ENCODE assay signal across 41 mouse cellular contexts in the genomic region with DNA sequence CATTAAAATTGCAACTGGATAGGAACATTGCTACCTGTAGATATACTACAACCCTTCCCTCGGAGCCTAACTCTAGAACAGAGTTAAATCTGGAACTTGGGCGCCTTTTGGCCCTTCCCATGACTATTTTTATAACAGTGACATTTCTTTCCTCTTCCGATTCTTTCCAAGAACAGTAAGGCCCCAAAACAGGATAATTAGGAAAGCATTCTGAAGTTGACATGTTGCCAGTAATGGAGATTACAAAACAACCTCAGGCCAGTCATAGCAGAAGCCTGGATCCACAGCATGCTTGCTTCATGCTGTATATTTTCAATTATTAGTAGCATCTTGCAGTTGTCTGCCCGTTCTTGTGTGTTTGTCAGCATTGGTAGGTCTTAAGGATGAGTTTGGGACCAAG. TPM values are rescaled to one million over a fixed set of nuclear protein-coding genes. Genes with fewer than 3 reads are reported as not detected.
"Had no signal": no experiment of that assay in that cellular context is flagged by ENCODE, and none has a peak within 500 bp of the region (broad histone marks: within the 10 kb centered on the region; RNA-seq: fewer than 3 reads in every experiment).

No protein-coding gene starts in this region.

- H3K4me2 ChIP-seq: heart, embryonic 12.5 days; hindbrain, embryonic 13.5 days; hindbrain, embryonic 15.5 days; kidney, embryonic 15.5 days; limb, embryonic 13.5 days; limb, embryonic 15.5 days had no signal

- H3K4me1 ChIP-seq: heart, embryonic 12.5 days had no signal

- H3K9me3 ChIP-seq: heart, embryonic 10.5 days; heart, embryonic 12.5 days; hindbrain, embryonic 13.5 days; hindbrain, embryonic 15.5 days; kidney, embryonic 15.5 days; limb, embryonic 13.5 days; limb, embryonic 15.5 days had no signal

- H3K36me3 ChIP-seq: heart, embryonic 10.5 days; heart, embryonic 12.5 days; hindbrain, embryonic 13.5 days; hindbrain, embryonic 15.5 days; kidney, embryonic 15.5 days; limb, embryonic 13.5 days; limb, embryonic 15.5 days had no signal

- ATAC-seq: hindbrain, postnatal 0 days; intestine, embryonic 16.5 days had no signal

- H3K4me3 ChIP-seq: heart, embryonic 10.5 days; heart, embryonic 12.5 days; hindbrain, embryonic 13.5 days; hindbrain, embryonic 15.5 days; kidney, embryonic 15.5 days; limb, embryonic 13.5 days; limb, embryonic 15.5 days had no signal

- H3K9ac ChIP-seq: heart, embryonic 12.5 days; hindbrain, embryonic 13.5 days; hindbrain, embryonic 15.5 days; kidney, embryonic 15.5 days; limb, embryonic 13.5 days; limb, embryonic 15.5 days had no signal

- DNase-seq: gastrocnemius, postnatal 25 days; heart, adult 18-20 months; heart, postnatal 10 days; kidney, adult 11 months; kidney, adult 2 months; kidney, adult 9 months; kidney, postnatal 14 days; kidney, postnatal 36 days; layer of hippocampus, adult 9-11 months; layer of hippocampus, postnatal 36 days; left cerebral cortex, postnatal 4 days had no signal

- H3K27ac ChIP-seq: heart, embryonic 10.5 days; hindbrain, embryonic 13.5 days; hindbrain, embryonic 15.5 days; hindbrain, postnatal 0 days; kidney, embryonic 15.5 days; kidney, postnatal 0 days; limb, embryonic 13.5 days; limb, embryonic 15.5 days had no signal

RNA-seq across cellular contexts. Expression of a gene that starts 12.5 kb away (rescaled TPM):
- total RNA-seq: gastrocnemius, adult 8-10 months; gastrocnemius, postnatal 25 days; gastrocnemius, postnatal 4 days; granulocyte monocyte progenitor cell, adult 5-6 weeks; heart, adult 18-20 months; heart, adult 8-10 months; heart, postnatal 10 days; heart, postnatal 25 days; hematopoietic stem cell, adult 5-6 weeks; layer of hippocampus, adult 18-20 months; layer of hippocampus, adult 8-10 months; layer of hippocampus, postnatal 14 days; layer of hippocampus, postnatal 36 days; left cerebral cortex, adult 18-20 months; left cerebral cortex, adult 8-10 months; left cerebral cortex, postnatal 10 days; left cerebral cortex, postnatal 25 days; left cerebral cortex, postnatal 4 days; liver, adult 2 months had no signal
- polyA plus RNA-seq: frontal cortex, adult 2 months; heart, embryonic 12.5 days; heart, embryonic 14.5 days; heart, embryonic 16.5 days; intestine, embryonic 14.5 days; intestine, embryonic 16.5 days; kidney, adult 2 months; kidney, postnatal 0 days; large intestine, adult 2 months; liver, adult 2 months had no signal

RNA-seq across cellular contexts. Expression of a gene that starts 40.1 kb away (rescaled TPM):
- total RNA-seq: granulocyte monocyte progenitor cell, adult 5-6 weeks; heart, adult 18-20 months; heart, adult 8-10 months; heart, postnatal 10 days; heart, postnatal 25 days; hematopoietic stem cell, adult 5-6 weeks; hindbrain, postnatal 0 days; layer of hippocampus, adult 18-20 months; layer of hippocampus, adult 8-10 months; layer of hippocampus, postnatal 14 days; layer of hippocampus, postnatal 36 days; left cerebral cortex, adult 18-20 months; left cerebral cortex, adult 8-10 months; left cerebral cortex, postnatal 10 days; left cerebral cortex, postnatal 25 days; left cerebral cortex, postnatal 4 days; liver, adult 2 months had no signal
- polyA plus RNA-seq: frontal cortex, adult 2 months; heart, embryonic 10.5 days; heart, embryonic 12.5 days; heart, embryonic 14.5 days; heart, embryonic 16.5 days; hindbrain, embryonic 11.5 days; hindbrain, embryonic 13.5 days; hindbrain, embryonic 15.5 days; hindbrain, postnatal 0 days; kidney, adult 2 months; kidney, postnatal 0 days; large intestine, adult 2 months; liver, adult 2 months had no signal

RNA-seq across cellular contexts. Expression of a gene that starts 55.2 kb away (rescaled TPM):
- total RNA-seq: granulocyte monocyte progenitor cell, adult 5-6 weeks; heart, adult 18-20 months; heart, adult 8-10 months; heart, postnatal 10 days; heart, postnatal 25 days; hematopoietic stem cell, adult 5-6 weeks; hindbrain, postnatal 0 days; layer of hippocampus, adult 18-20 months; layer of hippocampus, adult 8-10 months; layer of hippocampus, postnatal 14 days; layer of hippocampus, postnatal 36 days; left cerebral cortex, adult 18-20 months; left cerebral cortex, adult 8-10 months; left cerebral cortex, postnatal 10 days; left cerebral cortex, postnatal 25 days; left cerebral cortex, postnatal 4 days; liver, adult 2 months had no signal
- polyA plus RNA-seq: heart, embryonic 12.5 days; heart, embryonic 14.5 days; heart, embryonic 16.5 days; hindbrain, embryonic 11.5 days; hindbrain, embryonic 13.5 days; hindbrain, embryonic 15.5 days; hindbrain, postnatal 0 days; large intestine, adult 2 months; liver, adult 2 months had no signal
